Mouse (Mus musculus) bone marrow macrophage, adult 2 months (primary cell): ENCODE results near the gene Angptl7.

ENCODE experiments used
- CTCF ChIP-seq: IDR thresholded peaks from 2 replicates; pipeline ENCODE4 v1.5.1; 2012; ENCODE audit warnings: low read depth, mild to moderate bottlenecking, low read length, moderate library complexity
- POLR2A ChIP-seq: IDR thresholded peaks from 2 replicates; pipeline ENCODE4 v1.6.1; 2012; ENCODE audit warnings: mild to moderate bottlenecking, low read depth, low read length, borderline replicate concordance

GRCm38 (mm10) chr4:148469487-148470252 is 30.6 kb downstream of the Angptl7 start:
- TF ChIP-seq POLR2A (no peak), CTCF (no peak)
